Mouse (Mus musculus): ENCODE measurements around the gene Sel1l2.

DNA sequence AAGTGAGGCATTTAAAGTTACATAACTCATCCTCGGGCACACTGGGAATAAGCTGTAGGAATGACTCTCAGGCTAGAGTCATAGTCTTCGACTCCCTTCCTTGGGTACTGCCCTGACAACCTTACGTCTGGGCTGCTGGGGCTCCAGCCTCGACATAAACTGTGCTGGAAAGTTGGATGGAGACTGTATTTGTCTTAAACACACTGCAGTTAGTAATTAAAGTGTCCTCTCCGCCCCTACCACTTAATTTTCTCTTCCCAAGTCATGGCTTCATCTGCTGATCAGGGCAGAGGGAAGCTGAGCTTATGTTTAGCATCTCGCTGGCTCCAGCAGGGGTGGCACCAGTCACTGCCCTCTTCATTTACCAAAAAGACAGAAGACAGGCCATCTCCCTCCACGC lies 135.2 kb downstream of the Sel1l2 start:
- TF ChIP-seq CTCF (IDR thresholded peaks at IDR 0.05; ENCODE audit: low read depth) (no peak), EP300 (IDR thresholded peaks at IDR 0.05; ENCODE audit: low read depth) (no peak)

Data from heart, postnatal 0 days (tissue).